Mouse (Mus musculus): ENCODE measurements around the gene Olfr393. TPM values are rescaled to one million over a fixed set of nuclear protein-coding genes. Genes with fewer than 3 reads are reported as not detected.

Olfr393 gene
- not detected for total RNA-seq (2021)
- long read RNA-seq, experiment 1: 0 reads
- long read RNA-seq, experiment 2: 0 reads

DNA sequence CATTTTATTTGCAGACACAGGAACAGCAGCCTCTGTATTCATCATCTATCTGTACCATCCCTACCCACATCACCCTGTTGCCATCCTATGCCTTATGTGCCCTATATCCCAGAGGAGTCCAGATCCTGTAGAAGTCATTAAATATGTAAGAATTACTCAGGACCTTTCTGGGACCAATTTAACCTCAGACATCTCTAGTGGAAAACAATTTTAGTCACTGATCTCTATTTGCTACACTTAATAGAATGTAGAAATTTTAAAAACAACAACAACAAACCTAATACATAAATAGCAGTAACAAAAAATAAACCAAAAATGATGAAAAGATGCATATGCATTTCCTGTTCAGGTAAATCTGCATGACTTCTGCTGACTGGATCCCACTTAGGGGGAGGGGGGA, at the start of gene Olfr393:
Gene Olfr393, minus strand, starts transcription at position 101 of the 400 bp plus-strand sequence.
- DNase-seq: no peak

GRCm38 (mm10) chr11:73890671-73891070, 39.4 kb upstream of the Olfr393 start, which contains the start of gene Olfr394:
Olfr394 (minus strand) TSS chr11:73890771.
- no peak for DNase-seq

DNA sequence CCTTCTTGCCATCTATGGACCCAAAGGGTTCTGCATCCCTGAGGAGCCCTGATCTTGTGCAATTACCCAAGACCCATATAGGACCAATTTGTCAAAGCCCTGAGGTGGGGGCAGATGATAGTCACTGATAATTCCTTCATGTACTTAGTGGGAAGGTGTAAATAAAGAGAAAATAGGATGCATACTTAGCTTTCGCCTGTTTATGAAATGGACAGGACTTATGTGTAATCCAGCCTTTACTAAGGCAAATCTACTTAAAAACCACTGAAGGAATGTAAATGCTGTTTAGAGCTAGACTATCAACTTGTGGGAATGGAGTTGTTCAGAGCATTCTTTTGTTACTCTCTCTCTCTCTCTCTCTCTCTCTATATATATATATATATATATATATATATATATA, 34.3 kb downstream of the Olfr393 start, which contains the start of gene Olfr392:
Gene Olfr392, minus strand, starts transcription at position 101 of the 400 bp plus-strand sequence.
- DNase-seq: no peak

- DNase-seq: no peak
Observed at GRCm38 (mm10) chr11:73802952-73803351, 48.3 kb downstream of the Olfr393 start, which contains the start of gene Olfr391-ps. Olfr391-ps (minus strand) TSS chr11:73803052.

Other genes starting within 250 kb of the Olfr393 start
- gene Zfp735, start 162.7 kb downstream of the Olfr393 start, total RNA-seq (2021): not detected
- not detected for gene Olfr389, start 70.7 kb downstream of the Olfr393 start, total RNA-seq (2021)
- not detected for gene Olfr390, start 68.5 kb downstream of the Olfr393 start, total RNA-seq (2021)
- gene Olfr391-ps, start 48.4 kb downstream of the Olfr393 start, total RNA-seq (2021): not detected
- not detected for gene Olfr392, start 34.4 kb downstream of the Olfr393 start, total RNA-seq (2021)
- not detected for gene Olfr394, start 39.3 kb upstream of the Olfr393 start, total RNA-seq (2021)
- not detected for gene Olfr395, start 57.8 kb upstream of the Olfr393 start, total RNA-seq (2021)
- not detected for gene Olfr23, start 85.2 kb upstream of the Olfr393 start, total RNA-seq (2021)
- gene Olfr397, start 109.4 kb upstream of the Olfr393 start, total RNA-seq (2021): not detected
- gene Olfr398, start 139.0 kb upstream of the Olfr393 start, total RNA-seq (2021): not detected
- gene Olfr139, start 205.1 kb upstream of the Olfr393 start, total RNA-seq (2021): not detected
- not detected for gene Olfr399, start 205.2 kb upstream of the Olfr393 start, total RNA-seq (2021)
- not detected for gene Zfp616, start 218.5 kb upstream of the Olfr393 start, total RNA-seq (2021)